28 mouse cellular contexts compared by ENCODE assay signal in the genomic region with DNA sequence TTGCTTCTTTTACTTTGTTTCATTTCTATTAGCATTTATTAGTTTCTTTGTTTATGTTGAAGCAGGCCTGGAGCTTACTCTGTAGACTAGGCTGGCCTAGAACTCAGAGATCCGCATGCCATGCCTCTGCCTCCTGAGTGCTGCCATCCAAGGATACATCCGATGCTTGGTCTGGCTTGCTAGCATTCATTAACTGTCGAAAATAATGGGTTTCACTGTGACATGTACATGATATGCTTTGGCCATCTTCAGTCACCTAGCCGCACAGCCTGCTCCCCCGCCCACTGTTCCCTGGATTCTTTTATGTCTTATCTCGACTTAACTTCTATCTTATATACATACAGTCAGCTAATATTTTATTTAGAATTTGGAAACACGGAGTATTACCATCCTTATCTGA. TPM values are rescaled to one million over a fixed set of nuclear protein-coding genes. Genes with fewer than 3 reads are reported as not detected.
A peak's percentile ranks its signal among the peaks of the same experiment; 100 is the strongest.
DNase-seq lines count a peak whose midpoint lies in the region; ATAC-seq and TF ChIP-seq lines count a peak whose summit lies in the region.
"Had no signal": no experiment of that assay in that cellular context is flagged by ENCODE, and none has a peak within 500 bp of the region (broad histone marks: within the 10 kb centered on the region; RNA-seq: fewer than 3 reads in every experiment).

No protein-coding gene starts in this region.

- no peaks in the 10 kb centered on the region for H3K4me1 ChIP-seq in liver, postnatal 0 days (ENCODE audit: insufficient read depth)
- H3K4me1 ChIP-seq in limb, embryonic 11.5 days (ENCODE audit: control insufficient read depth, insufficient read depth, low read length), result no peaks in the 10 kb centered on the region
- H3K4me1 ChIP-seq: embryonic facial prominence, embryonic 13.5 days; forebrain, embryonic 12.5 days had no signal

- peak; percentile 55 for DNase-seq in heart, adult 11 months
- DNase-seq in heart, adult 18-20 months, result no peak
- DNase-seq in liver, postnatal 0 days, result peak; percentile 4
- DNase-seq in liver, result no peak
- peak; percentile 0 for DNase-seq in ovary, postnatal 10 days (ENCODE audit: low spot score)
- no peak for DNase-seq in ovary, postnatal 14 days (ENCODE audit: low spot score)
- peak; percentile 9 for DNase-seq in limb, embryonic 11.5 days (ENCODE audit: low spot score)
- DNase-seq in frontal cortex, postnatal 25 days (ENCODE audit: low spot score in 2 of 2), result no peak
- DNase-seq: adrenal gland, adult 2 months; adrenal gland, postnatal 10 days; adrenal gland, postnatal 25 days; B cell, adult 2 months; cerebellum, adult 11 months; cerebellum, adult 18-20 months; cerebellum, adult 8-10 months; cerebellum, adult 9-11 months; cerebellum, postnatal 14 days; cerebellum, postnatal 36 days; embryo, embryonic 11 days had no signal

- H3K4me2 ChIP-seq in liver, postnatal 0 days (ENCODE audit: low read depth, low read length), result no peak overlapping the region
- H3K4me2 ChIP-seq in limb, embryonic 11.5 days (ENCODE audit: low read depth, severe bottlenecking), result no peak overlapping the region
- H3K4me2 ChIP-seq: embryonic facial prominence, embryonic 13.5 days; embryonic facial prominence, embryonic 15.5 days; forebrain, embryonic 12.5 days had no signal

- TF ChIP-seq CTCF in liver, postnatal 0 days (IDR thresholded peaks at IDR 0.05; ENCODE audit: low read depth), result no peak

- H3K27me3 ChIP-seq in liver, postnatal 0 days (ENCODE audit: insufficient read depth, low read length), result no peaks in the 10 kb centered on the region
- no peaks in the 10 kb centered on the region for H3K27me3 ChIP-seq in limb, embryonic 11.5 days (ENCODE audit: control insufficient read depth, insufficient read depth, low read length)
- H3K27me3 ChIP-seq: CH12.LX; embryonic facial prominence, embryonic 13.5 days; embryonic facial prominence, embryonic 15.5 days had no signal

- no peak overlapping the region for H3K4me3 ChIP-seq in liver, postnatal 0 days (ENCODE audit: low read depth, low read length)
- no peak overlapping the region for H3K4me3 ChIP-seq in limb, embryonic 11.5 days (ENCODE audit: low read depth, low read length)
- H3K4me3 ChIP-seq: embryonic facial prominence, embryonic 13.5 days; embryonic facial prominence, embryonic 15.5 days; erythroblast, embryonic 14.5 days; forebrain, embryonic 10.5 days; forebrain, embryonic 12.5 days had no signal

- H3K9ac ChIP-seq in liver, postnatal 0 days (replicated peaks), result no peak overlapping the region
- no peak overlapping the region for H3K9ac ChIP-seq in limb, embryonic 11.5 days (ENCODE audit: low read length)
- H3K9ac ChIP-seq: embryonic facial prominence, embryonic 13.5 days; embryonic facial prominence, embryonic 15.5 days; forebrain, embryonic 12.5 days had no signal

- no peaks in the 10 kb centered on the region for H3K9me3 ChIP-seq in liver, postnatal 0 days (ENCODE audit: low read length)
- H3K9me3 ChIP-seq in limb, embryonic 11.5 days (ENCODE audit: control insufficient read depth, low read length), result no peaks in the 10 kb centered on the region
- H3K9me3 ChIP-seq: embryonic facial prominence, embryonic 13.5 days; embryonic facial prominence, embryonic 15.5 days; forebrain, embryonic 10.5 days; forebrain, embryonic 12.5 days had no signal

- TF ChIP-seq EP300 in liver, postnatal 0 days (IDR thresholded peaks at IDR 0.05; ENCODE audit: low read depth), result no peak

- 76% methylated on average over 7 of the region's 7 CpGs for WGBS in liver, postnatal 0 days (ENCODE audit: insufficient replicate concordance)
- 86% methylated on average over 7 of the region's 7 CpGs for WGBS in limb, embryonic 11.5 days

- ATAC-seq in liver, postnatal 0 days, result no peak
- ATAC-seq in limb, embryonic 11.5 days (ENCODE audit: insufficient number of reproducible peaks, low FRiP score, low TSS enrichment, low read depth), result no peak
- ATAC-seq: CD4-positive, CD25-positive, alpha-beta regulatory T cell, adult 4 months; forebrain, embryonic 14.5 days had no signal

- H3K27ac ChIP-seq in liver, postnatal 0 days (ENCODE audit: low read depth), result no peak overlapping the region
- H3K27ac ChIP-seq in limb, embryonic 11.5 days (replicated peaks; ENCODE audit: low read depth, low read length), result no peak overlapping the region
- H3K27ac ChIP-seq: embryonic facial prominence, embryonic 13.5 days; embryonic facial prominence, embryonic 15.5 days; forebrain, embryonic 10.5 days; forebrain, embryonic 12.5 days had no signal

- no peaks in the 10 kb centered on the region for H3K36me3 ChIP-seq in liver, postnatal 0 days (replicated peaks; ENCODE audit: insufficient read depth, low read length)
- no peaks in the 10 kb centered on the region for H3K36me3 ChIP-seq in limb, embryonic 11.5 days (ENCODE audit: control insufficient read depth, insufficient read depth, low read length)
- H3K36me3 ChIP-seq: embryonic facial prominence, embryonic 13.5 days; embryonic facial prominence, embryonic 15.5 days; forebrain, embryonic 10.5 days; forebrain, embryonic 12.5 days had no signal

RNA-seq across cellular contexts. Expression of a gene that starts 21.0 kb away (rescaled TPM):
- 100 to 1,000 TPM; 432 to 483 TPM for total RNA-seq in heart, adult 18-20 months (2021)
- 0.79 and 0.94 TPM in 2 replicates for polyA plus RNA-seq in liver, postnatal 0 days (2015; fragmentation: Nextera tagmentation; extraction: Ambion mirVana)
- 2.6 and 3.6 TPM in 2 replicates for polyA plus RNA-seq in limb, embryonic 11.5 days (2014; fragmentation: Nextera tagmentation; extraction: Ambion mirVana)
- total RNA-seq: MEL had no signal

Comparison
In these comparisons a context has a peak if more than half of its experiments do, and no peak if none do; other contexts are left out.
1. DNase-seq: peak in heart, adult 11 months (single experiment), liver, postnatal 0 days (single experiment), ovary, postnatal 10 days (single experiment) and limb, embryonic 11.5 days (single experiment); none in heart, adult 18-20 months (0 of 2), liver (single experiment), ovary, postnatal 14 days (single experiment) and frontal cortex, postnatal 25 days (0 of 2).